Mouse (Mus musculus) cerebellum, adult 2 months (tissue): Measurements from ENCODE around the gene Rhbdl1.

Experiments used
- CTCF ChIP-seq: fragments of 200-500 bp; IDR thresholded peaks from 2 replicates; pipeline ENCODE4 v1.5.1; 2011; ENCODE audit warnings: low read depth, mild to moderate bottlenecking, control low read depth, low read length, moderate library complexity, borderline replicate concordance; ENCODE audit not compliant: insufficient read depth
- POLR2A ChIP-seq: fragments of 200-500 bp; IDR thresholded peaks from 2 replicates; pipeline ENCODE4 v1.6.1; 2011; ENCODE audit warnings: low read length, control low read depth, borderline replicate concordance; ENCODE audit not compliant: insufficient read depth

DNA sequence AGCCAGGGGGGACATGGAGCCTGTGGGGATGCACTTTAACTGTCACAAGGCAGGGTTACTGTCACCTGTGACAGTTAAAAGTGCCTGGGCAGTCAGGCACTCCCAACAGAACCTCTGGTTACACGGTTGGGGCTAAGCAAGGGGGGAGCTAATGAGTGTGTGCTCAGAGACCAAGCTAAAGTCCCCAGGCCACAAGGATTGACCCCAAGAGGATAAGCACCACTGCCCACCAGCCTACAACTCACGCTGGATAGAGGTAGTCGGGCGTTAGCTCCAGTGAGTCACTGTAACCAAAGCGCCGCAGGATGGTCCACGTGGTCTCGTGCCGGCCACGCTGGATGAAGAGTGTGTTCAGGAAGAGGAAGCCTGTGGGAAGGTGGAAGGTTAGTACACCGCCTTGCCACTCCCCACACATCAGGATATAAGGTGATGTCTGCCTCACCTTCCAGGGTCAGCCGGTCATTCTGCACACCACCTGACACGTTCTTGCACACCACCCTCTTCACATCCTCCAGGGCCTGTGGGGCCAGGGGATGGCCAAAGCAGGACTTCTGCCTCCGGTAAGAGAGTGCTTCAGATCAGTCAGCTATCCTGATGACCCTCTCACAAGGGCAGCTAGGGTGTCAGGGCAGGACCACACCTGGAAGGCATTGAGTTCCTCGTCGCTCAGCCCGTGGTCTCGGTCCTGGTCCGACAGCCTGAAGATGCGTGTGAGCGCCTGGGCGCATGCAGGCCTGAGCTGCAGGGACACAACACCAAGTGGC lies 4.2 kb upstream of the Rhbdl1 start, which contains the start of gene Gm20683:
- TF ChIP-seq CTCF (no peak), POLR2A (no peak)
